Comparison of ENCODE assay signal across 9 mouse cellular contexts in genomic region chr9:66213386-66214032, GRCm38 (mm10). TPM values are rescaled to one million over a fixed set of nuclear protein-coding genes. Genes with fewer than 3 reads are reported as not detected.
DNase-seq lines count a peak whose midpoint lies in the region; ATAC-seq lines count a peak whose summit lies in the region.
"Had no signal": no experiment of that assay in that cellular context is flagged by ENCODE, and none has a peak within 500 bp of the region (broad histone marks: within the 10 kb centered on the region; RNA-seq: fewer than 3 reads in every experiment).

No protein-coding gene starts in this region.

- no peaks in the 10 kb centered on the region for H3K27me3 ChIP-seq in midbrain, embryonic 11.5 days (ENCODE audit: control insufficient read depth, insufficient read depth, low read length)
- H3K27me3 ChIP-seq in midbrain, embryonic 13.5 days = no peaks in the 10 kb centered on the region
- no peaks in the 10 kb centered on the region for H3K27me3 ChIP-seq in lung, embryonic 15.5 days
- H3K27me3 ChIP-seq: hindbrain, embryonic 15.5 days had no signal

- no peak overlapping the region for H3K9ac ChIP-seq in midbrain, embryonic 11.5 days (ENCODE audit: low read length)
- no peak overlapping the region for H3K9ac ChIP-seq in midbrain, embryonic 13.5 days (replicated peaks)
- H3K9ac ChIP-seq in lung, embryonic 15.5 days = no peak overlapping the region
- H3K9ac ChIP-seq: hindbrain, embryonic 15.5 days had no signal

- 45% methylated on average over 5 of the region's 5 CpGs for WGBS in midbrain, embryonic 11.5 days
- 45% methylated on average over 5 of the region's 5 CpGs for WGBS in midbrain, embryonic 13.5 days
- 22% methylated on average over 5 of the region's 5 CpGs for WGBS in lung, embryonic 15.5 days

- no peaks in the 10 kb centered on the region for H3K9me3 ChIP-seq in midbrain, embryonic 11.5 days (ENCODE audit: control insufficient read depth, low read length)
- no peaks in the 10 kb centered on the region for H3K9me3 ChIP-seq in midbrain, embryonic 13.5 days
- H3K9me3 ChIP-seq in lung, embryonic 15.5 days = no peaks in the 10 kb centered on the region
- H3K9me3 ChIP-seq: hindbrain, embryonic 15.5 days had no signal

- no peaks in the 10 kb centered on the region for H3K36me3 ChIP-seq in midbrain, embryonic 11.5 days (ENCODE audit: control insufficient read depth, insufficient read depth, low read length)
- no peaks in the 10 kb centered on the region for H3K36me3 ChIP-seq in midbrain, embryonic 13.5 days
- no peaks in the 10 kb centered on the region for H3K36me3 ChIP-seq in lung, embryonic 15.5 days
- H3K36me3 ChIP-seq: hindbrain, embryonic 15.5 days had no signal

- no peak for ATAC-seq in midbrain, embryonic 11.5 days (ENCODE audit: low FRiP score)
- no peak for ATAC-seq in midbrain, embryonic 13.5 days
- ATAC-seq in granulocyte monocyte progenitor cell, adult 5-6 weeks (replicated peaks; ENCODE audit: poor library complexity, severe bottlenecking) = peak; percentile 57
- peak; percentile 35; the same call in 1 of the 2 replicates for ATAC-seq in lung, embryonic 15.5 days (ENCODE audit: borderline replicate concordance, extremely low read depth, low FRiP score, low TSS enrichment)

- peaks cover 8% of the 10 kb centered on the region for H3K4me1 ChIP-seq in midbrain, embryonic 11.5 days (ENCODE audit: control insufficient read depth, insufficient read depth, low read length)
- peaks cover 9% of the 10 kb centered on the region for H3K4me1 ChIP-seq in midbrain, embryonic 13.5 days (replicated peaks)
- peaks cover 44% of the 10 kb centered on the region for H3K4me1 ChIP-seq in lung, embryonic 15.5 days
- H3K4me1 ChIP-seq: hindbrain, embryonic 15.5 days had no signal

- no peak overlapping the region for H3K27ac ChIP-seq in midbrain, embryonic 11.5 days (ENCODE audit: low read depth, low read length)
- no peak overlapping the region for H3K27ac ChIP-seq in midbrain, embryonic 13.5 days
- peak overlapping the region; percentile 69 for H3K27ac ChIP-seq in lung, embryonic 15.5 days
- H3K27ac ChIP-seq: hindbrain, embryonic 15.5 days had no signal

- H3K4me3 ChIP-seq in midbrain, embryonic 11.5 days (ENCODE audit: low read depth, low read length) = no peak overlapping the region
- no peak overlapping the region for H3K4me3 ChIP-seq in midbrain, embryonic 13.5 days (replicated peaks)
- no peak overlapping the region for H3K4me3 ChIP-seq in lung, embryonic 15.5 days
- H3K4me3 ChIP-seq: hindbrain, embryonic 15.5 days had no signal

- peak; percentile 84 for DNase-seq in midbrain, embryonic 11.5 days (ENCODE audit: low spot score, missing footprints)
- peak; percentile 48 for DNase-seq in kidney, adult 9 months
- DNase-seq in yolk sac, embryonic 10.5 days (ENCODE audit: low spot score) = peak; percentile 34
- DNase-seq in layer of hippocampus, postnatal 10 days (ENCODE audit: low spot score in 2 of 2) = no peak
- DNase-seq in T-cell, adult 2 months (ENCODE audit: low spot score) = no peak

- no peak overlapping the region for H3K4me2 ChIP-seq in midbrain, embryonic 11.5 days
- H3K4me2 ChIP-seq in midbrain, embryonic 13.5 days (replicated peaks) = no peak overlapping the region
- H3K4me2 ChIP-seq in lung, embryonic 15.5 days = no peak overlapping the region
- H3K4me2 ChIP-seq: hindbrain, embryonic 15.5 days had no signal

RNA-seq across cellular contexts. Expression of gene Dapk2, which starts 55.5 kb away (rescaled TPM):
- polyA plus RNA-seq in midbrain, embryonic 11.5 days (2014; fragmentation: Nextera tagmentation; extraction: Ambion mirVana) = 6.7 and 7.4 TPM in 2 replicates
- 1.4 and 2.4 TPM in 2 replicates for polyA plus RNA-seq in midbrain, embryonic 13.5 days (2015; fragmentation: Nextera tagmentation; extraction: Ambion mirVana)
- 0.30 and 0.58 TPM in 2 replicates for total RNA-seq in granulocyte monocyte progenitor cell, adult 5-6 weeks (2014; fragmentation: Nextera tagmentation)
- total RNA-seq in granulocyte monocyte progenitor cell, adult 5-6 weeks (2017) = 0.31 and 1.9 TPM in 2 replicates
- polyA plus RNA-seq in lung, embryonic 15.5 days (2015; fragmentation: Nextera tagmentation; extraction: Ambion mirVana) = 14.9 and 16.8 TPM in 2 replicates
- under 1 TPM; 0.87 to 0.94 TPM for total RNA-seq in layer of hippocampus, postnatal 10 days (2021)

Comparison
In these comparisons a context has a peak if more than half of its experiments do, and no peak if none do; other contexts are left out.
1. ATAC-seq: peak in granulocyte monocyte progenitor cell, adult 5-6 weeks (single experiment) and lung, embryonic 15.5 days (single experiment); none in midbrain, embryonic 11.5 days (single experiment) and midbrain, embryonic 13.5 days (single experiment).
2. DNase-seq: peak in midbrain, embryonic 11.5 days (single experiment), kidney, adult 9 months (single experiment) and yolk sac, embryonic 10.5 days (single experiment); none in layer of hippocampus, postnatal 10 days (0 of 2) and T-cell, adult 2 months (single experiment).